Mouse (Mus musculus) heart, embryonic 16.5 days (tissue): Measurements from ENCODE around the gene Washc4. TPM values are rescaled to one million over a fixed set of nuclear protein-coding genes. Genes with fewer than 3 reads are reported as not detected.

ENCODE experiments used
- ATAC-seq: fragments of 200-750 bp; cut with Nextera tagmentation; replicated peaks from 2 replicates; pipeline ENCODE4 v1.8.0; 2017; ENCODE audit warnings: moderate number of reproducible peaks; ENCODE audit not compliant: insufficient read depth, low FRiP score; ENCODE audit errors: extremely low read depth
- H3K27ac ChIP-seq: fragments of 300-500 bp; sonication (generic); 2 replicates; pipeline ENCODE4 v1.5.1; 2014; ENCODE audit warnings: mild to moderate bottlenecking, low read length, control low read depth, moderate library complexity
- H3K27me3 ChIP-seq: fragments of 300-500 bp; sonication (generic); 2 replicates; pipeline ENCODE4 v1.6.1; 2014; ENCODE audit warnings: low read length, mixed read lengths; ENCODE audit not compliant: control insufficient read depth, insufficient read depth
- H3K36me3 ChIP-seq: fragments of 300-500 bp; sonication (generic); 2 replicates; pipeline ENCODE4 v1.6.1; 2014; ENCODE audit not compliant: control insufficient read depth, insufficient read depth
- H3K4me1 ChIP-seq: fragments of 300-500 bp; sonication (generic); 2 replicates; pipeline ENCODE4 v1.6.1; 2014; ENCODE audit warnings: low read length, mixed read lengths; ENCODE audit not compliant: control insufficient read depth, insufficient read depth
- H3K4me2 ChIP-seq: fragments of 300-500 bp; sonication (generic); 2 replicates; pipeline ENCODE4 v1.6.1; 2014; ENCODE audit warnings: low read depth, mild to moderate bottlenecking, control low read depth, low read length
- H3K4me3 ChIP-seq: fragments of 300-500 bp; sonication (generic); 2 replicates; pipeline ENCODE4 v1.5.1; 2014; ENCODE audit warnings: mild to moderate bottlenecking, control low read depth, low read length
- H3K9ac ChIP-seq: fragments of 300-500 bp; sonication (generic); 2 replicates; pipeline ENCODE4 v1.6.1; 2014; ENCODE audit warnings: low read length, control low read depth
- H3K9me3 ChIP-seq: fragments of 300-500 bp; sonication (generic); replicated peaks from 2 replicates; pipeline ENCODE4 v1.6.1; 2016; ENCODE audit warnings: low read length; ENCODE audit not compliant: control insufficient read depth
- WGBS: fragments of 180-500 bp; shearing (Covaris S2); extraction: QIAGEN DNeasy Blood & Tissue Kit; methylation state at CpG from one replicate; pipeline ENCODE4 v1.1.7; 2014; 5-methylcytosine and 5-hydroxymethylcytosine counted together
- polyA plus RNA-seq: library from polyadenylated mRNA; unstranded; fragments of >200 nt; fragmentation: Nextera tagmentation; extraction: Ambion mirVana; gene quantifications from 2 replicates; pipeline ENCODE4 v1.2.1, GENCODE M21; 2015

Washc4 gene
- polyA plus RNA-seq, 1 experiment from 2014 or later: 25.1 TPM

- Histone ChIP-seq H3K27me3 (no peaks in the 10 kb centered on the region), H3K36me3 (peaks cover 43% of the 10 kb centered on the region), H3K9ac (no peak overlapping the region), H3K4me2 (no peak overlapping the region), H3K9me3 (no peaks in the 10 kb centered on the region), H3K4me1 (no peaks in the 10 kb centered on the region), H3K4me3 (no peak overlapping the region), H3K27ac (no peak overlapping the region)
- no peak for ATAC-seq
- WGBS: 96% methylated on average over 7 of the region's 7 CpGs
Measured at GRCm38 (mm10) chr10:83565449-83566441, 22.2 kb downstream of the Washc4 start.

- H3K27ac ChIP-seq: no peak overlapping the region
- peaks cover 62% of the 10 kb centered on the region for H3K36me3 ChIP-seq
- no peak overlapping the region for H3K4me3 ChIP-seq
- no peaks in the 10 kb centered on the region for H3K4me1 ChIP-seq
- no peaks in the 10 kb centered on the region for H3K27me3 ChIP-seq
- H3K9ac ChIP-seq: no peak overlapping the region
- no peaks in the 10 kb centered on the region for H3K9me3 ChIP-seq
- 90% methylated on average over 6 of the region's 6 CpGs for WGBS
- ATAC-seq: no peak
- H3K4me2 ChIP-seq: no peak overlapping the region
Measured at GRCm38 (mm10) chr10:83590801-83591200, 47.2 kb downstream of the Washc4 start.

DNA sequence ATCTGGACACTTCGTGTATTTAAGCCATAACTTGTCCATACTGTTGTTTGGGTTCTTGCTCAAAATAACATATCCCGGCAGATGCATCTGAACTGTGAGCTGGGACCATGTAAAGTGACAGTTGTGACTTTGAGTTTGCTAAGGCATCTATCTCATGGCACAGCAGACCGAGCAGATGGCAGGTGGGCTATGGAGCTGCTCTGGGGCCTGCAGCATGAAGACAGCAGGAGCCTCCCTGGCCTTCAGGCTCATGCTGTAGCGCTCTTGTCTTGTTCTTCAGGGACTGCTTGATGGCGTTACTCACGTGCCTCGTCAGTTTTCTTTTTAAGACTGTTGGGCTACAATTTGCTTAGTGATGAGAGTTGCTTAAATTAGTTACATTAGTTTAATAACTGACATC lies 49.1 kb downstream of the Washc4 start:
- H3K4me1 ChIP-seq: no peaks in the 10 kb centered on the region
- H3K36me3 ChIP-seq: peaks cover 50% of the 10 kb centered on the region
- 88% methylated on average over 7 of the region's 7 CpGs for WGBS
- H3K4me2 ChIP-seq: no peak overlapping the region
- H3K27ac ChIP-seq: no peak overlapping the region
- H3K4me3 ChIP-seq: no peak overlapping the region
- no peaks in the 10 kb centered on the region for H3K27me3 ChIP-seq
- no peak for ATAC-seq
- no peak overlapping the region for H3K9ac ChIP-seq
- H3K9me3 ChIP-seq: no peaks in the 10 kb centered on the region

DNA sequence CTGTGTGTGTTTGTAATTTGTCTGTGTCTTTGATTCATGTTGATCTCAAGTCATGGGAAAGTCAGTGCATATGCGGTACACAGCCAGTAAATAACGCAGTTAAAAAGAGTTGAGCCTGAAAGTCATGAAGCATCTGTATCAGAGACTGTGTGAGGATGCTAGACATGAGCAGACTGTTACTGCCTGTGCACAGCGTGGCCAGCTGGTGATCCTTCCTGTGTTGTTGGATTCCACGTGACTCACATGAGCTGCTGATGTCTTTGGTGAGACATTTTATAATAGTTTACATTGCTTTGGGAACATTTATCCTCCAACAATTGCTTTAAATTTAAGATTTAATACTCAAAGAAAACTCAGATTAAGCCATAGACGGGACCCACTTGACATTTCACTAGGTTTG lies 51.0 kb downstream of the Washc4 start:
- ATAC-seq: no peak
- Histone ChIP-seq H3K4me2 (no peak overlapping the region), H3K27me3 (no peaks in the 10 kb centered on the region), H3K4me1 (no peaks in the 10 kb centered on the region), H3K27ac (no peak overlapping the region), H3K36me3 (peaks cover 49% of the 10 kb centered on the region), H3K4me3 (no peak overlapping the region), H3K9me3 (no peaks in the 10 kb centered on the region), H3K9ac (no peak overlapping the region)
- WGBS: 86% methylated on average over 5 of the region's 5 CpGs

DNA sequence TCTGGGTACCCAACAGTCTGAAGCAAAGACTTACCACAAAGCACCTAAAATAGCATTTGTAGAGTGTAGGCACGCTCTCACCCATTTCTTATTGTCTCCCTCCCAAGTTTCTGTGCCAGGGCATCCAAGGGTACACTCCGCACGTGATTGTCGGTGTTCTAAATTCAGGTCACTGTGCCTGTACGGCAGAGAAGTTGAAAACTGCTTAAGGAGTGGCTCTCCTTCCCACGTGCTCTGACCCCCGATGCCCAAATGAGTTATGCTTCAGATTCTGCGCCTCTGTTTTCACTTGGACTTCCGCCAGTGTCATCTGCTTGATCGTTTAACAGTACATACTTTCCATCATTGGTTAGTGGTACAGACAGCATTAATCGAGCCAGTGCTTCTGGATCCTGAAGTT lies 57.1 kb downstream of the Washc4 start:
- H3K9ac ChIP-seq: no peak overlapping the region
- no peaks in the 10 kb centered on the region for H3K9me3 ChIP-seq
- no peak overlapping the region for H3K4me2 ChIP-seq
- ATAC-seq: no peak
- H3K27ac ChIP-seq: no peak overlapping the region
- no peak overlapping the region for H3K4me3 ChIP-seq
- peaks cover 4% of the 10 kb centered on the region for H3K4me1 ChIP-seq
- H3K27me3 ChIP-seq: no peaks in the 10 kb centered on the region
- peaks cover 45% of the 10 kb centered on the region for H3K36me3 ChIP-seq
- WGBS: 66% methylated on average over 11 of the region's 11 CpGs

- H3K36me3 ChIP-seq: peaks cover 60% of the 10 kb centered on the region
- H3K27ac ChIP-seq: no peak overlapping the region
- H3K4me1 ChIP-seq: peaks cover 4% of the 10 kb centered on the region
- H3K4me2 ChIP-seq: no peak overlapping the region
- 90% methylated on average over 10 of the region's 10 CpGs for WGBS
- H3K4me3 ChIP-seq: no peak overlapping the region
- H3K9ac ChIP-seq: no peak overlapping the region
- ATAC-seq: no peak
- no peaks in the 10 kb centered on the region for H3K27me3 ChIP-seq
- no peaks in the 10 kb centered on the region for H3K9me3 ChIP-seq
Measured at GRCm38 (mm10) chr10:83603956-83604564, 60.5 kb downstream of the Washc4 start.

DNA sequence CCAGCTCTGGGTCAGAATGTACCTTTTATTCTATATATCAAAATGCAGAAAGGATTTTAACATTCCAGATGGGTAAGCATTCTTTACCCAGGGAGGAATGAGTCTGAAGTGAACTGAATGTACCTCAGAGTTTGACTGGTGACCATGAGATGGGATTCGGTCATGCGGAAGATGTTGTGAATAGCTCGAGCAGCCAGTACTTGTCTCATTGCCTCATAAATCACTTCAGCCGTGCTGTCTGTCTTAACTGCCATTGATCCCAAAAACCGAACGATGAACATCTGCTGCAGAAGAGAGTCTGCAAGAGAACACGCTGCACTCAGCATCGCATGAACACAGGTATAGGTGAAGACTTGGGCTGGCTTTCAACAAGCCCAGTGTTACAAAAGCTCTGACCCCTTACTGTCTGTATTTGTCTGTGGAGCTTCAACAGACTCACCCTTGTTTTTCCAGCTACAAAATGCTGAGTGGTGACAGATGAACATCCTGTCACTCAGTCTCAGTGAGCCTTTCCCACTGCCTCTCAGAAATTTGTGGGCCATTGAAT lies 62.2 kb downstream of the Washc4 start:
- no peaks in the 10 kb centered on the region for H3K27me3 ChIP-seq
- H3K9ac ChIP-seq: no peak overlapping the region
- H3K4me3 ChIP-seq: no peak overlapping the region
- H3K4me2 ChIP-seq: no peak overlapping the region
- no peaks in the 10 kb centered on the region for H3K9me3 ChIP-seq
- no peak for ATAC-seq
- no peak overlapping the region for H3K27ac ChIP-seq
- 84% methylated on average over 8 of the region's 8 CpGs for WGBS
- H3K4me1 ChIP-seq: no peaks in the 10 kb centered on the region; the same call in 1 of the 2 replicates
- H3K36me3 ChIP-seq: peaks cover 54% of the 10 kb centered on the region

GRCm38 (mm10) chr10:83607111-83607510 lies 63.6 kb downstream of the Washc4 start:
- Histone ChIP-seq H3K36me3 (peaks cover 55% of the 10 kb centered on the region), H3K4me1 (no peaks in the 10 kb centered on the region), H3K27ac (no peak overlapping the region), H3K4me3 (no peak overlapping the region), H3K9ac (no peak overlapping the region), H3K4me2 (no peak overlapping the region), H3K9me3 (no peaks in the 10 kb centered on the region), H3K27me3 (no peaks in the 10 kb centered on the region)
- WGBS: 86% methylated on average over 3 of the region's 3 CpGs
- no peak for ATAC-seq

GRCm38 (mm10) chr10:83608596-83608995 lies 65.0 kb downstream of the Washc4 start:
- no peak for ATAC-seq
- Histone ChIP-seq H3K36me3 (peaks cover 60% of the 10 kb centered on the region), H3K9me3 (no peaks in the 10 kb centered on the region), H3K27ac (no peak overlapping the region), H3K4me2 (no peak overlapping the region), H3K27me3 (no peaks in the 10 kb centered on the region), H3K9ac (no peak overlapping the region), H3K4me3 (no peak overlapping the region), H3K4me1 (no peaks in the 10 kb centered on the region)
- WGBS: 77% methylated on average over 8 of the region's 8 CpGs
